Mouse (Mus musculus) liver, postnatal 0 days (tissue): ENCODE data around the gene 9930111J21Rik2.

Experiments used
- CTCF ChIP-seq: sonication (generic); IDR thresholded peaks from 2 replicates; pipeline ENCODE4 v1.5.1; 2016; ENCODE audit warnings: antibody characterized with exemption, low read depth
- EP300 ChIP-seq: IDR thresholded peaks from 2 replicates; pipeline ENCODE4 v1.6.1; 2016; ENCODE audit warnings: antibody characterized with exemption, low read depth, mild to moderate bottlenecking

DNA sequence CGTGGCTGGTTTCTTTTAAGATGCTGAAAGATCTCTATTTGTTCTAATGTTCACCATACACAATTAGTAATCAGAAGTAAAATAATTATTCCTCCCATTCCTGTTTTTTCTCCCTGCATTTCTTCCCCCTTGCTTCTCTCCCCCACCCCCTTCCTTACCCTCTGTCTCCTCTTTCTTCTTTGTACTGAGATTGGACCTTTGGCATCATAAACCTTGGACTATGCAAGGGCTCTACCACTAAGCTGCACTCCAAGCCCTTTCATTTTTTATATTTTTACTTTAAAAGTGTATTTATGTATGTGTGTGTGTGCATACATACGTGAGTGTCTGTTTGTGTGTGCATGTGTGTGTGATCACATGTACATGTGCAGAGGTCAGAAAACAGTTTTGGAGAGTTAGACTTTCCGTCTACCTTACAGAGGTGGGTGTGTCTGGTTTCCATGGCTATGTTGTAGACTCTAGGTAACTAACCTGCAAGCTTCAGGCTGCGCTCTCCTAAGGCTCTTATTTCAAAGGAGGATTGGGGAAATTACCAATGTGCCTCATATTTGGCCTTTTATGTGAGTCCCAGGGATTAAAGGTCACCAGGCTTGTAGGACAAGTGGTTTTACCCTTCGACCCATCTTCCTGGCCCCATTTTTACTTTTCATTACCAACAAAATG is 38.1 kb upstream of the 9930111J21Rik2 start:
- no peak for TF ChIP-seq EP300
- TF ChIP-seq CTCF = no peak
